Mouse (Mus musculus): ENCODE measurements around the gene Atp8a2.
"Not testable (repeated sequence)": the region's sequence is repeated elsewhere in the genome, so short reads cannot be mapped to it uniquely, and the experiment has no call there.

DNA sequence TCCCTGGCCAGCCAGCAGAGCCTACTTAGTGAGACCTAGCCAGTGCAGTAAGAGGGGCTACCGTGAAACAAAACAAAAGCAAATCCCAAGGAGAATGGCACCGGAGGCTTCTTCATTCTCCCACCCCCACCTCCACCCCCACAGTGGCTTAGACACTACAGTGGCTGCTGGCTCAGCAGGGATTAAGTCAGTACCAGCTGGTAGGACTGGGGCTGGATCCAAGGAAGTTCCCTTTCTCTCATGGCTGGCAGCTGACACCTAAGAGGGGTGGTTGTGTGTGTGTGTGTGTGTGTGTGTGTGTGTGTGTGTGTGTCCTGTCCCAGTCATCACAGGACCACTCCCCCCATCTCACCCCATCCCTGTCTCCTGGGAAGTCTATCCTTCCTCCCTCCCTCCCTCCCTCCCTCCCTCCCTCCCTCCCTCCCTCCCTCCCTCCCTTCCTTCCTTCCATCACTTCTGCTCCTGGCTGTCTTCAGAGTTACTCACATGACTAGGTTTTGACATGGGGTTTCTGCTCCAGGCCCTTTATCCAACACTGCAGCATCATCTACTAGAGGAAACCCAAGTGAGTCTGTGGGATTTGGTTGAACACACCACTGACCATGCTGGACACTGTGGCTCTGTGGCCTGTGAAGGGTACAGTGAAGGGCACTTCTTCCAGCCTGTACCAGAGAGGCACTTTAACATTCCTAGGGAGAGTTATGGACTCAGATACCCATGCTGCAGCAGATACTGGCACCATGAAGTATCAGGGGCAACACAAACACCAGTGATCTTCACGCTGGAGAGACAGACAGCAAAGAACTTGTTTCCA lies 358.3 kb downstream of the Atp8a2 start:
- not testable (repeated sequence) for TF ChIP-seq CTCF (IDR thresholded peaks at IDR 0.05); EP300 (IDR thresholded peaks at IDR 0.05; ENCODE audit: insufficient read depth, low read depth, low read length)
